Mouse (Mus musculus) adrenal gland, postnatal 4 days (tissue): Measurements from ENCODE around the gene Cib2. TPM values are rescaled to one million over a fixed set of nuclear protein-coding genes. Genes with fewer than 3 reads are reported as not detected.

ENCODE experiments used
- DNase-seq, 2 experiments: peaks; one replicate each; pipeline ENCODE4 v3.0.0; 2021 to 2022; ENCODE audit warnings: low spot score in 2 of 2, mixed read lengths in 2 of 2
- total RNA-seq, 2 experiments: library from RNA; stranded (reverse); gene quantifications; 2 replicates each; pipeline ENCODE4 v1.2.3; 2021

Gene Cib2
- total RNA-seq, 2 experiments from 2014 or later, result 10.4 to 12.2 TPM

- no peak for DNase-seq
These were observed 60.2 kb downstream of the Cib2 start for GRCm38 (mm10) chr9:54499791-54500190.

- DNase-seq, result no peak
These were observed 60.7 kb downstream of the Cib2 start for GRCm38 (mm10) chr9:54499291-54499690.

Other genes with a start within 250 kb of the Cib2 start
- 10 to 100 TPM; 18.8 to 23.4 TPM for gene Dmxl2, start 58.6 kb downstream of the Cib2 start, total RNA-seq
- gene Sh2d7, start 21.2 kb downstream of the Cib2 start, total RNA-seq, result not detected
- gene Idh3a, start 26.1 kb upstream of the Cib2 start, total RNA-seq, result 100 to 1,000 TPM; 193 to 223 TPM
- gene Acsbg1, start 101.7 kb upstream of the Cib2 start, total RNA-seq, result 100 to 1,000 TPM; 288 to 304 TPM
- gene Dnaja4, start 138.7 kb upstream of the Cib2 start, total RNA-seq, result 10 to 100 TPM; 10.4 to 12.3 TPM
- gene Wdr61, start 174.3 kb upstream of the Cib2 start, total RNA-seq, result 10 to 100 TPM; 81.2 to 81.3 TPM
- gene Crabp1, start 204.5 kb upstream of the Cib2 start, total RNA-seq, result 1 to 10 TPM; 2.4 to 3.8 TPM